Mouse (Mus musculus) ES-Bruce4 (cell line): ENCODE measurements around the gene Tmem44.

Experiments
- CTCF ChIP-seq: IDR thresholded peaks from one replicate; pipeline ENCODE4 v1.8.1; 2011; ENCODE audit warnings: low read depth, low read length
- EP300 ChIP-seq: IDR thresholded peaks from 2 replicates; pipeline ENCODE4 v1.6.1; 2011; ENCODE audit warnings: low read depth, low read length; ENCODE audit not compliant: insufficient read depth
- POLR2A ChIP-seq: IDR thresholded peaks from one replicate; pipeline ENCODE4 v1.8.1; 2011; ENCODE audit warnings: low read length; ENCODE audit not compliant: insufficient read depth

- no peak for TF ChIP-seq CTCF
- TF ChIP-seq EP300 = no peak
- TF ChIP-seq POLR2A = no peak
These were observed 61.0 kb downstream of the Tmem44 start for GRCm38 (mm10) chr16:30489662-30490061.
